Mouse (Mus musculus): ENCODE measurements around the gene Nrros.

Nrros gene

DNA sequence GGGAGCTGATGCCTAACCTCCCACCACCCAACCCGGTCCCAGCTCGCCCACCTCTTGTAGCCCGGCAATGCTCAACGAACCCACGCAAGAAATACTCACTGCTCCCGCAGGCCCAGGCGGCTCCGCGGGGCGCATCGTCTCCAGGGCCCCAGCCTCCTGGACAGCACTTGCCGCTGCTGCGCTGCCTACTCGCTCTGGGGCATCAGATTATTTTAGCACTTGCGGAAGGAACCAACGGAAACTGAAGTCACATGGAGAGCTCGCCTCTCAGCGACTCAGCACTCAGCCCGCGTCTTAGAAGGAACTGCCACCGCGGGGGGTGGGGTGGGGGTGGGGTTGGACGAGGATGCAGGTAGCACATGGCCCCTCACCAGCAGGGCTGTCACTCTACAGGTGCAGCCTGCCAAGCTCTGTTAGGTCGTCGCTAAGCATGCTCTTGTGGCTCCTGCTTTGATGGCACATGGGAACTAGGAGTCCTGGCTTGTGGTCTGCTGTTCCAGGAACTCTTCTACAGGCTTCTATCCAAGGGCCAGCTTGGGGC, at the start of gene Nrros:
Gene Nrros (minus strand): TSS at position 314 of the 541 bp plus-strand sequence.
- peak; percentile 47 for DNase-seq (ENCODE audit: low read depth, low spot score)

- no peak for DNase-seq (ENCODE audit: low read depth, low spot score)
These were observed 49.6 kb upstream of the Nrros start for GRCm38 (mm10) chr16:32214804-32215576.

DNA sequence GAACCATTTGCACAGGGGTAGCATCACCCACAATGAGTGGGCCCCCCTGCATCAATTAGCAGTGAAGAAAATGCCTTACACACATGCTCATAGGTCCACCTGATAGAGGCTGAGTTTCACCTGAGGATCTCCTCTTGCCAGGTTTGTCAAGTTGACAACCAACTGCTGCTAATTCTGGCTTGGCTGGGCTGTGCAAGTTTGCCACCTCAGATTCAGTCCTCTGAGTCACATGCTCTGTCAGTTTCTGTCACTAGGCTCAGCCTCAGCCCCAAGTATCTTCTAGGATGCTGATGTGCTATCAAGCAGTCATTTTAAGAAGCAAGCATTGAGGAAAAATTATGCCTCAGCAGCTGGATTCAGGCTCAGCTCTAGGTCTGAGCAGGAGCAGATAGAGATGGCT, 48.8 kb upstream of the Nrros start:
- no peak for DNase-seq (ENCODE audit: low read depth, low spot score)

- DNase-seq (ENCODE audit: low read depth, low spot score): no peak
These were observed 39.5 kb upstream of the Nrros start for GRCm38 (mm10) chr16:32204902-32205301.

DNA sequence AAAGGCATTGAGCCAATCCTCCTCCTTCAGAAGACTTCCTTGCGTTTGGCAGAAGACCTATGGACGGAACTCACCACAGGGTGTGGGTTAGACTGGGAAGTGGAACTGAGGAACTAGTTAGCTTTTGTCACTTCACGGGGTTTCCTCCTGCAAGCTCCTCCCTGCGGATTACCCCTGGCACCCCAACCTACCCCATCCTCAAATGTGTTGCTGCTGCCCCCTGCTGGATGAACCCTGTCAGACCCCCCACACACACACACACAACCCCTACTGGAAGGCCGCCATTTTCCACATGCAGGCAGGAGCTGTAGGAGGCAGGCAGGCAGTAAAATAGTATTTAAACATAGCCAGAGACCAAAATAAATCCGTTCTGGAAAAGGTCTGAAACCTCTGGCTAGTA, 37.3 kb upstream of the Nrros start:
- DNase-seq (ENCODE audit: low read depth, low spot score): no peak

DNA sequence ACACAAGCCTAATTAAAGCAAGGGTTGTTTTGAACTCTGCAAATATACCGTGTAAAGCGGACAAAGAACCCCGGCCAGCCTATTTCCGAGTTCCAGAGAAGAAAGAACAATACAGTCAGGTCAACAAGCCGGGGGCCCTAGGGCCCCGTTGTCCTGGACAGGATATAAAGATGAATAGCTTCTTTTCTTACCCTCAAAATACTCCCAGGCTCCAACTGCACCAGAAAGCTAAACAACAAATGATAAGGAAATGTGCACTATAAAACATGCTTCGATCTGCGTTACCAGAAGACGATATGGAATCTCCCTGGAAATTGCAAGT, 35.6 kb upstream of the Nrros start:
- no peak for DNase-seq (ENCODE audit: low read depth, low spot score)

GRCm38 (mm10) chr16:32200256-32201003, 35.0 kb upstream of the Nrros start:
- peak; percentile 74 for DNase-seq (ENCODE audit: low read depth, low spot score)

GRCm38 (mm10) chr16:32190011-32190441, 24.6 kb upstream of the Nrros start:
- no peak for DNase-seq (ENCODE audit: low read depth, low spot score)

DNA sequence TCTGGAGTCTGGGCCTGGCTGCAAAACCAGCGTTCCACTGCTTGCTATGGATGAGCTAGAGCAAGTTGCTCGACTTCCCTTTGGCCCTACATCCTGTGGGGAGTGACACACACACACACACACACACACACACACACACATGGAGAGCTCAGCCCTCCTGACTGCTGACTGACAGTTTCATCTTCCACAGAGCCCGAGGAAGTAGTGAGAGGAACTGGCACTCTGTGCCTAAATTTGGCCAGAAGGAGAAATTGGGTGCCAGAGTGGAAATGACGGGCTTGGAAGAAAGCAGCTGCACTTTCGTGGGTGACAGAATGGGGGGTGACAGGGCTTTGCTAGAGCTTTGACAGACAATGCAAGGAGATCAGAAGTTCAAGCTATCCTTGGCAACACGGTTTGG, 23.7 kb upstream of the Nrros start:
- no peak for DNase-seq (ENCODE audit: low read depth, low spot score)

DNA sequence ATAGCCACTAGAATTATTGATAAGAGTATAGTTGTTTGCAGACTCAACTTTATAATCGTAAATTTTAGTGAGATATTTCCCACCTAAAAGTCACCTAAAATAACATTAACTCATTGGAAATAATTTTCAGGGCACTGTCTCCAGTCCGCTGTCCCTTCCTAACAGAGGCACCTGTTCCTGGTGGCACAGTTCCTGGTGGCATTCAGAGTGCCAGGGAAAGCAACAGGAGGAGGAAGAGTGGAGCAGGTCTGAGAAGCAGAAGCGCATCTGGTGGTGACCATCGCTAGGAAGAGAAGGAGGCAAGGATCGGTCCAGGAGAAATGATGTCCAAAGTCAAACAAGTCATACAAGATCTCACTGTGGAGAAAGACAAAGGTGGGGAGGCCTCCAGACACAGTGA, 20.7 kb upstream of the Nrros start:
- no peak for DNase-seq (ENCODE audit: low read depth, low spot score)

GRCm38 (mm10) chr16:32179333-32179901, 14.0 kb upstream of the Nrros start, which contains the start of gene Bex6:
Gene Bex6 (plus strand): TSS chr16:32179823.
- DNase-seq (ENCODE audit: low read depth, low spot score): no peak

GRCm38 (mm10) chr16:32176896-32177686, 11.7 kb upstream of the Nrros start:
- DNase-seq (ENCODE audit: low read depth, low spot score): no peak

DNA sequence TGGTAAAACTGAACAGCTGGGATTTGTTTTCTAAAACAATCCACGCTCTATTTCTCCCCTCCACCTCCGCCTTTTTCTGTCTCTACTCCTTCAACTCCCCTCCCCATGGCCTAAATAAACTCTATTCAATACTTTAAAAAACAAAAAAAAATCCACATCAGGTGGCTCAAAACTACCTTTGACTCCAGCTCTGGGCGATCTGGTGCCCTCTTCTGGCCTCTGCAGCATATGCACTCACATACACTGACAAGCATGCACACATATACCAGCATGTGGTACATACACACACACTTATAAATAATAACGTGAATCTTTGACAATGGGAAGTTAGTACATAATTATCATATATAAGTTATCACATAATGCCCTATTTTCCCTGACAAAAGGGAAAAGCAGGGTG, 9.6 kb upstream of the Nrros start:
- no peak for DNase-seq (ENCODE audit: low read depth, low spot score)

DNA sequence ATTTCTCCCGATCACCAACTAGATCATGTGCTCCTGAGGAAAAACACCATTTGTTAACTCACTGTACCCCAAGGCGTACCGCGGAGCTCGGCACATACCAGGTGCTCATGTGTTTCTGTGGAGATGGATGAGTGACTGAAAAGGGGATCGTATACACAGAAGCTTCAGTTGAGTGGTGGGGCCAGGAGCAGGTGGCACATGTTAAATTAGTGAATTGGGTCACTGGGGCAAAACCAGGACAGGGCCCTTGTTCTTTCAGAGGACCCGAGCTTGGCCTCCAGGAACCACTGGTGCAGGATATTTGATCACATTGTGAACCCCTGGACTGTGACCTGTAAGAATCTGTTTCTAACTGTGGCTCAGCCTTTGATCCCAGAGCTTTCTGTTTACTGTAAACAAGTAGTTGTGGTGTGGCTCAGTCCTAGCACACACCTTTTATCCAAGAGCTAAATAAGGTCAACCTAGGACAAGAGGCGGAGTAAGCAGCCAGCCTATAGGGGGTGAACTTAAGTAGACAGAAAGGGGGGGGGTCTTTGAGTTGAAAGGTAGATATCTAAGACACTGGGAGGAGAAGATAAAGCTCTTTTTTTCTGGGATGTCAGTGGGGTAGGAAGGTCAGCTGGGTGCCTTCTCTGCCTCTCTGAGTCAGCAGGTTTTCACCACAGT, 9.1 kb upstream of the Nrros start:
- DNase-seq (ENCODE audit: low read depth, low spot score): no peak

DNA sequence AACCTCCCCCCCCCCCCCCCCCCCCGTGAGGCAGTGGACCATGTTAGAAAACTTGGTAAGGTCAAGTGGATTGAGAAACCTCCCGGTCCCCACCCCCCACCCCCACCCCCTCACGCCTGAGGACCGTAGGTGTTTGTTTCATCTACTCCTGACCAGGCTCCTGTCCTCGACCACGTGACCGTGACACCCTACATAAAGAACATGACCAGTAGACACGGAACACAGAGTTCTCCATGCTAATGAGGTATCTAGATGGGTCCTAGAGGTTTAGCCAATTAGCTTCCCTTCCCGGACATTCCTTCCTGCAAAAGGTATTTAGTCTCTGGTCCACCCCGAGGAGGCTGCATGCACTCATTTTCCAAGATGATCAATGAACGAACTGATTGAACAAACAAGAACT, 8.0 kb upstream of the Nrros start:
- no peak for DNase-seq (ENCODE audit: low read depth, low spot score)

- no peak for DNase-seq (ENCODE audit: low read depth, low spot score)
These were observed 5.8 kb upstream of the Nrros start for GRCm38 (mm10) chr16:32171031-32171731.

GRCm38 (mm10) chr16:32167819-32168545, 2.6 kb upstream of the Nrros start:
- DNase-seq (ENCODE audit: low read depth, low spot score): no peak

- no peak for DNase-seq (ENCODE audit: low read depth, low spot score)
These were observed 882 bp downstream of the Nrros start for GRCm38 (mm10) chr16:32164396-32165027.

DNA sequence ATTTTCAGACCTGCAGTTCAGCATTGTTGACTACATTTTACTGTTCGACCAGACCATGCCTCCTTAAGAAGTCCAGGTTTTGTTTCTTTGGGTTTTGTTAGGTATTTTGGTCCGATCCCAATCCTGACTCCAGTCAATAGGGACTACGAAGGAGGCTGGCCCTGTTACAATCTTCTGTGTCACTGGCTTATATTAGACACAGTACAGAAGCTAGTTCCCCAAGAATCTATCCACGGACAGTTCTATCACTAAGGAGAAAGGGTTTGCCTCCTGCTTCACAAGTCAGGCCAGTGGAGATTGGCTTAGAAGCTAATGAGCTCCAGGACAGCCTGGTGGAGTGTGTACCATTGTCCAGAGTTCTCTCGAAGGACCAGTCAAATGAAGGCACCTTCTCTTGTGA, 1.5 kb downstream of the Nrros start:
- no peak for DNase-seq (ENCODE audit: low read depth, low spot score)

Data from mesoderm, embryonic 11.5 days (tissue).